8 mouse cellular contexts compared by ENCODE assay signal in genomic region chr17:35196321-35196641, GRCm38 (mm10). TPM values are rescaled to one million over a fixed set of nuclear protein-coding genes. Genes with fewer than 3 reads are reported as not detected.
DNase-seq lines count a peak whose midpoint lies in the region; ATAC-seq and TF ChIP-seq lines count a peak whose summit lies in the region.

No protein-coding gene starts in this region.

- peaks cover 23% of the 10 kb centered on the region for H3K79me2 ChIP-seq in CH12.LX (replicated peaks; ENCODE audit: control insufficient read depth, extremely low read depth, insufficient read depth, poor library complexity, severe bottlenecking)

- H3K4me1 ChIP-seq in heart, embryonic 10.5 days: peaks cover 32% of the 10 kb centered on the region
- H3K4me1 ChIP-seq in CH12.LX (ENCODE audit: control insufficient read depth in 1 of 2, insufficient read depth in 2 of 2): peaks cover 21 to 43% of the 10 kb centered on the region in 2 experiments
- H3K4me1 ChIP-seq in hindbrain, embryonic 13.5 days (replicated peaks): peaks cover 18% of the 10 kb centered on the region
- H3K4me1 ChIP-seq in midbrain, embryonic 12.5 days: peaks cover 11% of the 10 kb centered on the region

- dilution Hi-C loops in CH12.LX (cut with MboI; ENCODE audit: extremely low pct_ligation_motif_present, extremely low pct_unique_long_range_greater_than_20kb, low sequenced_read_pairs): no loop called here

- no peak for TF ChIP-seq RAD21 in CH12.LX (IDR thresholded peaks at IDR 0.05; ENCODE audit: low read depth, low read length)

- no peaks in the 10 kb centered on the region for H3K9me3 ChIP-seq in heart, embryonic 10.5 days
- no peaks in the 10 kb centered on the region for H3K9me3 ChIP-seq in CH12.LX (replicated peaks; ENCODE audit: low read length)
- no peaks in the 10 kb centered on the region for H3K9me3 ChIP-seq in hindbrain, embryonic 13.5 days
- H3K9me3 ChIP-seq in midbrain, embryonic 12.5 days: no peaks in the 10 kb centered on the region

- no peak for ATAC-seq in hindbrain, embryonic 13.5 days (ENCODE audit: low FRiP score)
- ATAC-seq in midbrain, embryonic 12.5 days (ENCODE audit: low FRiP score, low read depth): no peak

- DNase-seq in heart, embryonic 10.5 days (ENCODE audit: low spot score): no peak
- DNase-seq in heart, adult 8-10 months (ENCODE audit: low spot score): no peak
- DNase-seq in CH12.LX (ENCODE audit: extremely low read depth): no peak
- DNase-seq in embryo, embryonic 10 days (ENCODE audit: low spot score): no peak
- DNase-seq in frontal cortex, adult 2 months (ENCODE audit: extremely low spot score in 1 of 2, low spot score in 1 of 2): no peak
- DNase-seq in gastrocnemius, postnatal 14 days: no peak

- no peak overlapping the region for H3K27ac ChIP-seq in heart, embryonic 10.5 days
- peak overlapping the region; percentile 96 for H3K27ac ChIP-seq in CH12.LX (ENCODE audit: insufficient read depth, low read depth)
- no peak overlapping the region for H3K27ac ChIP-seq in hindbrain, embryonic 13.5 days
- H3K27ac ChIP-seq in midbrain, embryonic 12.5 days (replicated peaks): no peak overlapping the region

- no peak for TF ChIP-seq CTCF in CH12.LX (conservative IDR thresholded peaks at IDR 0.05 in 1 of 2, IDR thresholded peaks at IDR 0.05 in 1 of 2; ENCODE audit: low read depth in 2 of 2, low read length in 2 of 2)

- in situ Hi-C loops in CH12.LX (cut with MboI; ENCODE audit: low pct_ligation_motif_present, low pct_unique_long_range_greater_than_20kb, low sequenced_read_pairs): no loop called here

- H3K4me2 ChIP-seq in CH12.LX (ENCODE audit: insufficient read depth, low read depth, poor library complexity, severe bottlenecking): peak overlapping the region; percentile 92
- H3K4me2 ChIP-seq in hindbrain, embryonic 13.5 days: peak overlapping the region; percentile 65
- peak overlapping the region; percentile 70 for H3K4me2 ChIP-seq in midbrain, embryonic 12.5 days (replicated peaks)

- H3K4me3 ChIP-seq in heart, embryonic 10.5 days: peak overlapping the region; percentile 62
- peak overlapping the region; percentile 60 to 80 (median 78) for H3K4me3 ChIP-seq in CH12.LX (replicated peaks in 1 of 3; ENCODE audit: low read depth in 2 of 3, low read length in 2 of 3, poor library complexity in 1 of 3)
- peak overlapping the region; percentile 40 for H3K4me3 ChIP-seq in hindbrain, embryonic 13.5 days
- peak overlapping the region; percentile 40 for H3K4me3 ChIP-seq in midbrain, embryonic 12.5 days

- WGBS in heart, embryonic 10.5 days: 26% methylated on average over 9 of the region's 9 CpGs
- 31% methylated on average over 9 of the region's 9 CpGs for WGBS in hindbrain, embryonic 13.5 days
- WGBS in midbrain, embryonic 12.5 days: 29% methylated on average over 9 of the region's 9 CpGs

- no peak for TF ChIP-seq POLR2A in CH12.LX (IDR thresholded peaks at IDR 0.05; ENCODE audit: low read depth, low read length)

- intact Hi-C loops in gastrocnemius, postnatal 14 days (cut with DNase I; ENCODE audit: low total_unique reads): no loop called here

- peaks cover 83% of the 10 kb centered on the region for H3K27me3 ChIP-seq in heart, embryonic 10.5 days (ENCODE audit: insufficient read depth, poor library complexity, severe bottlenecking)
- H3K27me3 ChIP-seq in CH12.LX (replicated peaks): no peaks in the 10 kb centered on the region
- H3K27me3 ChIP-seq in hindbrain, embryonic 13.5 days: peaks cover 69% of the 10 kb centered on the region
- peaks cover 53% of the 10 kb centered on the region for H3K27me3 ChIP-seq in midbrain, embryonic 12.5 days

- H3K9ac ChIP-seq in CH12.LX (ENCODE audit: insufficient read depth, low read depth): peak overlapping the region; percentile 71
- H3K9ac ChIP-seq in hindbrain, embryonic 13.5 days: no peak overlapping the region
- H3K9ac ChIP-seq in midbrain, embryonic 12.5 days (replicated peaks): no peak overlapping the region

- TF ChIP-seq EP300 in CH12.LX (IDR thresholded peaks at IDR 0.05; ENCODE audit: low read length): no peak

- H3K36me3 ChIP-seq in heart, embryonic 10.5 days: no peaks in the 10 kb centered on the region
- H3K36me3 ChIP-seq in CH12.LX (replicated peaks in 1 of 2; ENCODE audit: control insufficient read depth in 1 of 2, insufficient read depth in 1 of 2, low read length in 1 of 2): peaks cover 3 to 15% of the 10 kb centered on the region in 2 experiments
- H3K36me3 ChIP-seq in hindbrain, embryonic 13.5 days: no peaks in the 10 kb centered on the region
- no peaks in the 10 kb centered on the region for H3K36me3 ChIP-seq in midbrain, embryonic 12.5 days

TF ChIP-seq in CH12.LX, 34 proteins besides CTCF, POLR2A, EP300 and RAD21 (continues in another document):
- TF ChIP-seq RCOR1 (conservative IDR thresholded peaks at IDR 0.05; ENCODE audit: low read depth, low read length) (no peak), ZKSCAN1 (IDR thresholded peaks at IDR 0.05; ENCODE audit: borderline replicate concordance, low read depth, low read length) (no peak), IRF4 (IDR thresholded peaks at IDR 0.05; ENCODE audit: low read depth, low read length) (peak; percentile 43; the same call in 1 of the 2 replicates), JUND (conservative IDR thresholded peaks at IDR 0.05; ENCODE audit: low read depth, low read length) (no peak), SIN3A (IDR thresholded peaks at IDR 0.05; ENCODE audit: low read length) (0 out of 2 replicates have a peak, but pooled peaks have one; percentile 26), SMC3 (IDR thresholded peaks at IDR 0.05; ENCODE audit: low read depth, low read length) (no peak), NELFE (IDR thresholded peaks at IDR 0.05; ENCODE audit: low read depth, low read length) (0 out of 2 replicates have a peak, but pooled peaks have one; percentile 2), TCF12 (IDR thresholded peaks at IDR 0.05; ENCODE audit: low read depth, low read length) (0 out of 2 replicates have a peak, but pooled peaks have one; percentile 11), ELF1 (IDR thresholded peaks at IDR 0.05; ENCODE audit: low read depth, low read length) (0 out of 2 replicates have a peak, but pooled peaks have one; percentile 34)

RNA-seq across cellular contexts. Expression of gene Ltb, which starts 2.0 kb away (rescaled TPM):
- polyA plus RNA-seq in heart, embryonic 10.5 days (2016; fragmentation: Nextera tagmentation; extraction: Ambion mirVana): 0.15 TPM in 1 of 2 replicates, not detected in the other
- 1 to 10 TPM in 1 of 4 experiments, under 1 TPM in 3; 0.69 to 1.6 (median 0.80) TPM for total RNA-seq in heart, adult 8-10 months (2022)
- total RNA-seq in CH12.LX (2012; rRNA removed): 120 and 150 TPM in 2 replicates
- 228 and 234 TPM in 2 replicates for total RNA-seq in CH12.LX (2014; rRNA removed)
- 263 and 267 TPM in 2 replicates for polyA plus RNA-seq in CH12.LX (2012; ENCODE audit: insufficient read length, low read depth)
- polyA plus RNA-seq in hindbrain, embryonic 13.5 days (2015; fragmentation: Nextera tagmentation; extraction: Ambion mirVana): 0.44 and 0.52 TPM in 2 replicates
- 0.48 and 0.62 TPM in 2 replicates for polyA plus RNA-seq in midbrain, embryonic 12.5 days (2016; fragmentation: Nextera tagmentation; extraction: Ambion mirVana)
- 0.78 and 0.88 TPM in 2 replicates for polyA plus RNA-seq in frontal cortex, adult 2 months (2012; rRNA removed)
- total RNA-seq in gastrocnemius, postnatal 14 days (2021): under 1 TPM in 1 of 2 experiments, not detected in 1; 0.31 TPM

RNA-seq across cellular contexts. Expression of gene Tnf, which starts 5.5 kb away (rescaled TPM):
- 0.15 TPM in 1 of 2 replicates, not detected in the other for polyA plus RNA-seq in heart, embryonic 10.5 days (2016; fragmentation: Nextera tagmentation; extraction: Ambion mirVana)
- total RNA-seq in heart, adult 8-10 months (2022): under 1 TPM; 0.25 to 0.97 (median 0.52) TPM
- total RNA-seq in CH12.LX (2012; rRNA removed) (18.8 and 28.0 TPM in 2 replicates), CH12.LX (2014; rRNA removed) (19.0 and 20.8 TPM in 2 replicates)
- polyA plus RNA-seq in CH12.LX (2012; ENCODE audit: insufficient read length, low read depth): 25.2 and 28.3 TPM in 2 replicates
- polyA plus RNA-seq in hindbrain, embryonic 13.5 days (2015; fragmentation: Nextera tagmentation; extraction: Ambion mirVana): not detected in 2 replicates
- polyA plus RNA-seq in midbrain, embryonic 12.5 days (2016; fragmentation: Nextera tagmentation; extraction: Ambion mirVana): not detected in 2 replicates
- 0.11 and 0.14 TPM in 2 replicates for polyA plus RNA-seq in frontal cortex, adult 2 months (2012; rRNA removed)
- total RNA-seq in gastrocnemius, postnatal 14 days (2021): under 1 TPM; 0.24 to 0.68 TPM

RNA-seq across cellular contexts. Expression of gene Lst1, which starts 8.0 kb away (rescaled TPM):
- 1.5 and 2.2 TPM in 2 replicates for polyA plus RNA-seq in heart, embryonic 10.5 days (2016; fragmentation: Nextera tagmentation; extraction: Ambion mirVana)
- total RNA-seq in heart, adult 8-10 months (2022): 1 to 10 TPM; 1.8 to 3.6 (median 2.6) TPM
- total RNA-seq in CH12.LX (2012; rRNA removed): 6.0 and 8.4 TPM in 2 replicates
- 2.9 and 4.4 TPM in 2 replicates for total RNA-seq in CH12.LX (2014; rRNA removed)
- polyA plus RNA-seq in CH12.LX (2012; ENCODE audit: insufficient read length, low read depth): 8.5 and 9.0 TPM in 2 replicates
- 6.8 and 8.9 TPM in 2 replicates for polyA plus RNA-seq in hindbrain, embryonic 13.5 days (2015; fragmentation: Nextera tagmentation; extraction: Ambion mirVana)
- 4.7 and 9.9 TPM in 2 replicates for polyA plus RNA-seq in midbrain, embryonic 12.5 days (2016; fragmentation: Nextera tagmentation; extraction: Ambion mirVana)
- 14.3 and 20.7 TPM in 2 replicates for polyA plus RNA-seq in frontal cortex, adult 2 months (2012; rRNA removed)
- 1 to 10 TPM; 1.5 to 2.8 TPM for total RNA-seq in gastrocnemius, postnatal 14 days (2021)

RNA-seq across cellular contexts. Expression of gene Lta, which starts 8.9 kb away (rescaled TPM):
- polyA plus RNA-seq in heart, embryonic 10.5 days (2016; fragmentation: Nextera tagmentation; extraction: Ambion mirVana): not detected in 2 replicates
- total RNA-seq in heart, adult 8-10 months (2022): under 1 TPM in 1 of 4 experiments, not detected in 3; 0.44 TPM
- 8.9 and 13.4 TPM in 2 replicates for total RNA-seq in CH12.LX (2012; rRNA removed)
- total RNA-seq in CH12.LX (2014; rRNA removed): 18.9 and 19.6 TPM in 2 replicates
- polyA plus RNA-seq in CH12.LX (2012; ENCODE audit: insufficient read length, low read depth): 50.4 and 53.0 TPM in 2 replicates
- polyA plus RNA-seq in hindbrain, embryonic 13.5 days (2015; fragmentation: Nextera tagmentation; extraction: Ambion mirVana): 0.23 and 0.27 TPM in 2 replicates
- polyA plus RNA-seq in midbrain, embryonic 12.5 days (2016; fragmentation: Nextera tagmentation; extraction: Ambion mirVana): not detected in 2 replicates
- polyA plus RNA-seq in frontal cortex, adult 2 months (2012; rRNA removed): 0.06 and 0.17 TPM in 2 replicates
- under 1 TPM; 0.42 to 0.78 TPM for total RNA-seq in gastrocnemius, postnatal 14 days (2021)

RNA-seq across cellular contexts. Expression of gene Aif1, which starts 20.4 kb away (rescaled TPM):
- 0.85 and 2.1 TPM in 2 replicates for polyA plus RNA-seq in heart, embryonic 10.5 days (2016; fragmentation: Nextera tagmentation; extraction: Ambion mirVana)
- total RNA-seq in heart, adult 8-10 months (2022): 1 to 10 TPM; 1.9 to 3.3 (median 2.4) TPM
- total RNA-seq in CH12.LX (2012; rRNA removed): 7.0 and 14.7 TPM in 2 replicates
- total RNA-seq in CH12.LX (2014; rRNA removed): 14.1 and 15.5 TPM in 2 replicates
- 14.7 and 19.7 TPM in 2 replicates for polyA plus RNA-seq in CH12.LX (2012; ENCODE audit: insufficient read length, low read depth)
- polyA plus RNA-seq in hindbrain, embryonic 13.5 days (2015; fragmentation: Nextera tagmentation; extraction: Ambion mirVana): 8.7 and 11.6 TPM in 2 replicates
- polyA plus RNA-seq in midbrain, embryonic 12.5 days (2016; fragmentation: Nextera tagmentation; extraction: Ambion mirVana): 7.7 and 8.2 TPM in 2 replicates
- 11.2 and 17.2 TPM in 2 replicates for polyA plus RNA-seq in frontal cortex, adult 2 months (2012; rRNA removed)
- total RNA-seq in gastrocnemius, postnatal 14 days (2021): under 1 TPM; 0.71 to 0.90 TPM

Comparison
In these comparisons a context has a peak if more than half of its experiments do, and no peak if none do; other contexts are left out.
1. RNA of gene Ltb, which starts 2.0 kb away (polyA plus RNA-seq): 263 to 267 TPM in CH12.LX; 0.78 to 0.88 TPM in frontal cortex, adult 2 months, 0.44 to 0.52 TPM in hindbrain, embryonic 13.5 days, 0.48 to 0.62 TPM in midbrain, embryonic 12.5 days and 0.15 TPM in heart, embryonic 10.5 days; every median in the first group is over 100 times any median in the second.
2. RNA of gene Tnf, which starts 5.5 kb away (polyA plus RNA-seq): 25.2 to 28.3 TPM in CH12.LX; 0.15 TPM in heart, embryonic 10.5 days, 0.11 to 0.14 TPM in frontal cortex, adult 2 months, not detected in hindbrain, embryonic 13.5 days and not detected in midbrain, embryonic 12.5 days; every median in the first group is over 10 times any median in the second.
3. Peak in every context shown above with its lines, with median percentiles within 50 percentile points of each other: H3K4me3 ChIP-seq and H3K4me2 ChIP-seq.